Mouse (Mus musculus) olfactory bulb, adult 2 months (tissue): ENCODE measurements around the gene Necab3. TPM values are rescaled to one million over a fixed set of nuclear protein-coding genes. Genes with fewer than 3 reads are reported as not detected.
A peak's percentile ranks its signal among the peaks of the same experiment; 100 is the strongest.

Experiments used
- H3K27ac ChIP-seq: fragments of 200-500 bp; 2 replicates; pipeline ENCODE4 v1.5.1; 2012; ENCODE audit warnings: low read depth, low read length; ENCODE audit not compliant: insufficient read depth
- H3K4me1 ChIP-seq: fragments of 200-500 bp; 2 replicates; pipeline ENCODE4 v1.6.1; 2012; ENCODE audit warnings: low read length; ENCODE audit not compliant: control insufficient read depth, insufficient read depth
- H3K4me3 ChIP-seq: fragments of 200-500 bp; 2 replicates; pipeline ENCODE4 v1.5.1; 2012; ENCODE audit warnings: mild to moderate bottlenecking, low read depth, low read length, moderate library complexity; ENCODE audit not compliant: insufficient read depth
- CTCF ChIP-seq: fragments of 200-500 bp; IDR thresholded peaks from 2 replicates; pipeline ENCODE4 v1.5.1; 2012; ENCODE audit warnings: low read depth, mild to moderate bottlenecking, low read length, moderate library complexity; ENCODE audit not compliant: insufficient read depth
- POLR2A ChIP-seq: fragments of 200-500 bp; IDR thresholded peaks from 2 replicates; pipeline ENCODE4 v1.6.1; 2012; ENCODE audit warnings: mild to moderate bottlenecking, low read depth, low read length, moderate library complexity; ENCODE audit not compliant: insufficient read depth
- WGBS: fragments of 180-500 bp; shearing (Covaris S2); methylation state at CpG from one replicate; pipeline ENCODE4 v1.1.7; 2018; 5-methylcytosine and 5-hydroxymethylcytosine counted together
- polyA plus RNA-seq: library from polyadenylated mRNA; stranded (reverse); fragments of >200 nt; gene quantifications from 2 replicates; pipeline ENCODE4 v1.2.4, GENCODE M21; 2012; ENCODE audit warnings: low replicate concordance; ENCODE audit not compliant: missing spikeins, insufficient read depth, insufficient read length

The Necab3 gene
- polyA plus RNA-seq, 1 experiment = not detected

GRCm38 (mm10) chr2:154551476-154551875, 7.2 kb downstream of the Necab3 start, which contains the start of gene Actl10:
Gene Actl10, plus strand, starts transcription at chr2:154551776.
- Histone ChIP-seq H3K27ac (no peak within 1 kb of the TSS; the same call in 1 of the 2 replicates), H3K4me1 (peaks cover 55% of the 10 kb centered on the region), H3K4me3 (0 out of 2 replicates have a peak within 1 kb of the TSS, but pooled peaks have one; percentile 10)
- WGBS = 91% methylated on average over 4 of the region's 4 CpGs
- TF ChIP-seq POLR2A (no peak), CTCF (no peak)

- H3K27ac ChIP-seq = no peak overlapping the region
- H3K4me1 ChIP-seq = peaks cover 50% of the 10 kb centered on the region
- WGBS = 56% methylated on average over 2 of the region's 2 CpGs
- H3K4me3 ChIP-seq = no peak overlapping the region
- TF ChIP-seq POLR2A (no peak), CTCF (no peak)
Observed at GRCm38 (mm10) chr2:154550937-154551336, 7.8 kb downstream of the Necab3 start.

- TF ChIP-seq POLR2A = no peak; the same call in 1 of the 2 replicates
- 0 out of 2 replicates have a peak, but pooled peaks have one; percentile 28 for TF ChIP-seq CTCF
- Histone ChIP-seq H3K4me1 (peaks cover 44% of the 10 kb centered on the region), H3K27ac (no peak overlapping the region), H3K4me3 (peak overlapping the region; percentile 28)
- 14% methylated on average over 20 of the region's 20 CpGs for WGBS
Observed at GRCm38 (mm10) chr2:154549886-154550189, 8.9 kb downstream of the Necab3 start.

- Histone ChIP-seq H3K27ac (no peak overlapping the region), H3K4me3 (peak overlapping the region; percentile 28), H3K4me1 (peaks cover 43% of the 10 kb centered on the region)
- TF ChIP-seq CTCF = no peak
- no peak; the same call in 1 of the 2 replicates for TF ChIP-seq POLR2A
- WGBS = 11% methylated on average over 48 of the region's 48 CpGs
Observed at GRCm38 (mm10) chr2:154549127-154549885, 9.4 kb downstream of the Necab3 start.

- H3K27ac ChIP-seq = no peak overlapping the region
- peaks cover 46% of the 10 kb centered on the region for H3K4me1 ChIP-seq
- H3K4me3 ChIP-seq = no peak overlapping the region
- WGBS = 71% methylated on average over 3 of the region's 3 CpGs
- TF ChIP-seq CTCF (no peak), POLR2A (no peak)
Observed at GRCm38 (mm10) chr2:154548688-154549087, 10.0 kb downstream of the Necab3 start.

GRCm38 (mm10) chr2:154546711-154547110, 12.0 kb downstream of the Necab3 start, which contains the start of gene 1700003F12Rik:
Gene 1700003F12Rik, plus strand, starts transcription at chr2:154547085.
- Histone ChIP-seq H3K4me3 (no peak within 1 kb of the TSS), H3K4me1 (peaks cover 35% of the 10 kb centered on the region), H3K27ac (no peak within 1 kb of the TSS)
- 95% methylated on average over 10 of the region's 10 CpGs for WGBS
- TF ChIP-seq POLR2A (no peak), CTCF (no peak)

- no peak overlapping the region for H3K4me3 ChIP-seq
- peaks cover 18% of the 10 kb centered on the region for H3K4me1 ChIP-seq
- TF ChIP-seq POLR2A = no peak
- no peak for TF ChIP-seq CTCF
- H3K27ac ChIP-seq = peak overlapping the region; percentile 59
- 52% methylated on average over 9 of the region's 9 CpGs for WGBS
Observed at GRCm38 (mm10) chr2:154543567-154544347, 14.9 kb downstream of the Necab3 start.

- 90% methylated on average over 2 of the region's 2 CpGs for WGBS
- peaks cover 20% of the 10 kb centered on the region for H3K4me1 ChIP-seq
- TF ChIP-seq POLR2A = no peak
- TF ChIP-seq CTCF = no peak
- H3K4me3 ChIP-seq = no peak overlapping the region
- no peak overlapping the region for H3K27ac ChIP-seq
Observed at GRCm38 (mm10) chr2:154541630-154542029, 17.1 kb downstream of the Necab3 start.

- peaks cover 18% of the 10 kb centered on the region for H3K4me1 ChIP-seq
- no peak overlapping the region for H3K27ac ChIP-seq
- TF ChIP-seq POLR2A (no peak), CTCF (no peak)
- no peak overlapping the region for H3K4me3 ChIP-seq
- 70% methylated on average over 3 of the region's 3 CpGs for WGBS
Observed at GRCm38 (mm10) chr2:154539720-154540119, 19.0 kb downstream of the Necab3 start.
